Mouse (Mus musculus) bone marrow macrophage, adult 2 months (primary cell): ENCODE results near the gene Lrriq3. TPM values are rescaled to one million over a fixed set of nuclear protein-coding genes. Genes with fewer than 3 reads are reported as not detected.

Experiments
- H3K27ac ChIP-seq: 2 replicates; pipeline ENCODE4 v1.5.1; 2012; ENCODE audit warnings: low read depth, low read length; ENCODE audit not compliant: insufficient read depth
- H3K4me1 ChIP-seq: 2 replicates; pipeline ENCODE4 v1.6.1; 2012; ENCODE audit warnings: low read length; ENCODE audit not compliant: control insufficient read depth, insufficient read depth
- H3K4me3 ChIP-seq: 2 replicates; pipeline ENCODE4 v1.5.1; 2012; ENCODE audit warnings: mild to moderate bottlenecking, low read length, moderate library complexity; ENCODE audit not compliant: insufficient read depth
- CTCF ChIP-seq: IDR thresholded peaks from 2 replicates; pipeline ENCODE4 v1.5.1; 2012; ENCODE audit warnings: low read depth, mild to moderate bottlenecking, low read length, moderate library complexity
- POLR2A ChIP-seq: IDR thresholded peaks from 2 replicates; pipeline ENCODE4 v1.6.1; 2012; ENCODE audit warnings: mild to moderate bottlenecking, low read depth, low read length, borderline replicate concordance
- polyA plus RNA-seq: library from polyadenylated mRNA; stranded (reverse); fragments of >200 nt; gene quantifications from 2 replicates; pipeline ENCODE4 v1.2.4, GENCODE M21; 2012; ENCODE audit not compliant: missing spikeins, insufficient read depth, insufficient read length

The Lrriq3 gene
- polyA plus RNA-seq, 1 experiment: not detected

DNA sequence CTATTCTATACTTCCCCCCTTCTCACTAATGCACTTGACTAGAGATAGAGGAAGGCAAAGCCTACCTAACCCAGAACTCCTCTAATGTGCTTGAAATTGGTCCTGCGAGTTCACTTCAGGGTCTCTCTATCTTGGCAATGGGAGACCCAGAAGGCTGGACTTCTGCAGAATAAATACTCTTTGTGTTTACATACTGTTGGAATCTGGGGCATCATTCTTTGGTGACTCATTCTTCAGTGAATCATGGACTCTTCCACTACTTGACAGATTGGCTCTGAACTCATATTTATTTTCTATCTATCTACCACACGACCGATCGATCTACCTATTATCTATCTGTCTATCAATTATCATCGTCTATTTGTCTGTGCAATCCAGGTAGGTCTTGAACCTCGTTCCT is 1.2 kb upstream of the Lrriq3 start:
- peak overlapping the region; percentile 64 for H3K4me3 ChIP-seq
- no peak for TF ChIP-seq POLR2A
- no peak for TF ChIP-seq CTCF

DNA sequence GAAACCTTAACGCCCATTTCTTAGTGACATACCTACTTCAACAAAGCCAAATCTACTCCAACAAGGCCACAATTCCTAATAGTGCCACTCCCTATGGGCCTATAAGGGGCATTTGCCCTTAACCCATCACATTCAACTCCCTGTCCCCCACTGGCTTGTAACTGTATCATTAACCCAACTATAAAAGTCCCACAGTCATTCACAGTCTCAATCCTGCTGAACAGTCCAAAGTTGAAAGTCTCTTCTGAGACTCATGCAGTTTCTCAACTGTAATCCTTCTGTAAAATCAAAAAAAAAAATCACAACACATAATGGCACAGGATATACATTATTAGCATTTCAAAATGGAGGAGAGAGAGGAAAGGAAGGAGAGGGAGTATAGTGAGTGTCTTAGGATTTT is 6.0 kb downstream of the Lrriq3 start:
- TF ChIP-seq CTCF: no peak
- TF ChIP-seq POLR2A: no peak
- H3K4me3 ChIP-seq: no peak overlapping the region
- H3K4me1 ChIP-seq: no peaks in the 10 kb centered on the region
- no peak overlapping the region for H3K27ac ChIP-seq

More for the DNA sequence above, 1.2 kb upstream of the Lrriq3 start:
- Histone ChIP-seq H3K4me1 (peaks cover 5% of the 10 kb centered on the region; the same call in 1 of the 2 replicates), H3K27ac (no peak overlapping the region)

DNA sequence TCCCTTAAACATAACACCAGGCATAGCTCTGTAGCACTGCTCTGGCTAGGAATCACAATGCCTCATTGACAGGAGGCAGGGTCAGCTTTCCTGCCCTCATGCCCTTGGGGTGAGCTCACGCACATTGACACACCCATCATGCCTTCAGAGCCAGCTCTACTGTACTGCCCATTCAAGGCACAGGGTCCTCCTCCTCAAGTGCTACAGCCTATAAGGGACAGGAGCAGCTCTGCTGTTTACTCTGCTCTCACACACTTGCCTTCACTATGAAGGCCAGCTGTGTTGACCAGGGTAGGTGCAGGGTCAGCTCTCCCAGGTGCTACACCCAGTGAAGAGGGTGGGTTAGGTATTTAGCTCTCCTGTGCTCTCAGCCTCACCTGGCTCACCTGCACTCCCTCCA is 12.7 kb downstream of the Lrriq3 start:
- no peak overlapping the region for H3K4me3 ChIP-seq
- H3K27ac ChIP-seq: no peak overlapping the region
- no peaks in the 10 kb centered on the region for H3K4me1 ChIP-seq
- TF ChIP-seq POLR2A: no peak
- TF ChIP-seq CTCF: no peak

DNA sequence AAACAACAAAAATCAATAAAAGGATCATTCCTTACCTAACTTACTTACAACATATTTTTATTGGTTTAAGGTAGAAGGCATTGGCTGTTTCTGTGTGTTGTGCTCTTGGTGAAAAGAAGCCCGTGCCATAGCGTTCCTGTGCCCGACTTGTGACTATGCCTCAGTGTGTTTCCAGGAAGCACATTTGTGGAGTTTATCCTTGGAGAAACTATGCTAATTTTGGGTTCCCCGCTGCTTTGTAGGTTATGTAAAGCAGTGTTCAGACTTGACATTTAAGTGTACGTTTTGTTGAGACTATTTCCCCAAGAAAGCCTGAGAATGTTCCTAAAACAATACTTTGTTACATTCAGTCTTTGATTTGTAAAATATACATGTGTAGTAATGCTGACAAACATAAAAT is 44.5 kb downstream of the Lrriq3 start:
- Histone ChIP-seq H3K27ac (no peak overlapping the region), H3K4me1 (no peaks in the 10 kb centered on the region), H3K4me3 (no peak overlapping the region)
- TF ChIP-seq CTCF: no peak
- TF ChIP-seq POLR2A: no peak

DNA sequence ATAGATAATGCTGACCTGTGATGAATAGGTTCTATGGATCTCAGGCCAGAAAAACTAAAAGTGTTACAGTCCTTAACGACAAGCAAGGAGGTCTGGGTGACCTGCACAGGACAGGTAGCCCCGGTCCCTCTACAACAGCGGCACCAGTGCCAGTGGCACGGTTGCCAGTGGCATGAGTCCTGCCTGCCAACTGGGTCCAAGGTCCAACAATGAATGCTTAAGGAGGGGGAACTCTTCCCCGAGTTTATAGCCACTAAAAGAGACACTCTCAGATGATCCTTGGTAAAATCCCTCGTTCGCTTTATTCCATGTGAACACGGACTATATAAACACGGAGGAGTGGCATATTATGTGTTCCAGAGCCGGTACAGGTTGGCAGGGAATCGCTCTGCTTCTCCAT is 47.8 kb downstream of the Lrriq3 start:
- H3K27ac ChIP-seq: no peak overlapping the region
- no peaks in the 10 kb centered on the region for H3K4me1 ChIP-seq
- TF ChIP-seq CTCF (no peak), POLR2A (no peak)
- no peak overlapping the region for H3K4me3 ChIP-seq

DNA sequence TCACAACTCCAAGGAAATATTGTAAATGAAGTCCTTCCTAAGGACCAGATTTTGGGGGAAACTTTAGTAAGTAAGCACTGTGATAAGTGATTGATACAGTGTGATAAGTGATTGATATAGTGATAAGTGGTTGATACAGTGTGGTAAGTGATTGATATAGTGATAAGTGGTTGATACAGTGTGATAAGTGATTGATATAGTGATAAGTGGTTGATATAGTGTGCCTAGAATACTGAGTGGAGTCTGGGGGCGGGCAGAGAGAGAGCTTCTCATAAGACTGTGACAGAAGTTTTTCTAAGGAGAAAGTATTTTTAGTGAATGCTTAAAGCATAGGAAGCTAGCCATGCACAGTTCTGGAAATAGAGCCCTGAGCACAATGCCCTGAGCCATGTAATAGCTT is 51.1 kb downstream of the Lrriq3 start:
- TF ChIP-seq CTCF: no peak
- TF ChIP-seq POLR2A: no peak
- Histone ChIP-seq H3K27ac (no peak overlapping the region), H3K4me1 (no peaks in the 10 kb centered on the region), H3K4me3 (no peak overlapping the region)

DNA sequence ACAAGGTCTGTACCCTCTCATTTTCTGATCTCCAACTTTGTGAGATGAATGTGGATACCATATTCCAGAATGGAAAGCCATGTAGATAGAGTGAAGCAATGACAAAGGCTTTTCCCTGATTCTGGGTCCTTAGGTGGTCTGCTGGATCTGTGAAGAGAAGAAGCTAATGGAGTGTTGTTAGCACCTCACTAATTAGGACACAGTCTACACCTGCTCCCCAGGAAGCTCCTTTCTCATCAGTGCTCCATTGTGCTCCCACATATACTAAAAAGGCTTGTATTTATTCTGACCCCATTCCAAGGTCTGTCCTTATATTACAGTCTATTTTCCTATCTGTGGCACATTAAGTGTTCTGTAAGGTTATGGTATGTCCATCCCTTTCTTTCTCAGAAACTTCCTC is 68.6 kb downstream of the Lrriq3 start:
- H3K27ac ChIP-seq: no peak overlapping the region
- H3K4me1 ChIP-seq: no peaks in the 10 kb centered on the region
- TF ChIP-seq POLR2A: no peak
- no peak for TF ChIP-seq CTCF
- H3K4me3 ChIP-seq: no peak overlapping the region

DNA sequence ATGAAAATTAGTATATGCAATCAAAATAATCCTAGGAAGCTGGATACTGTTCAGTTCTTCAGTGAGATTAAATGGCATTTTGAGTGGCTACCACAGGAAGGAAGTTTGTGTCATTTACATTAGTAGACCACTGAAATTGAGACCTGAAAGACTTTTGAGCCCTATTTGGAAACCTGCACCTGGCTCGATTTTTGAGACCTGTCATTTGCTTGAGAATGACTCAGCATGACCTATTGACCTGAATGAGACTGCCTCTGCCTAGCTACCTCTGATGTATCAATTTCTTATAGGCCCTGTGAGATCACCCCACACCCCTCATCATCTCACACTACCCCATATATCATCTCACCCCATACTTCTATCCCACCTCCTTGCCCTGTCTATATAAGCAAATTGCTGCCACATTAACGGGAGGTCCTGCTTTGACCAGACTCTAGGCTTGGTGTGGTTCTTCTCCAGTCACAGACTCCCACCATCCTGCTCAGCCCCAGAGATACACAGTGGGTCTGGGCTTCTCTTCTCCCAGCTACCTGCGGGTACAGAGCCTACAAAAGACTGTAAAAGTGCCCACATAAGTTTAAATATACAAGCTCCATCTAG is 87.2 kb downstream of the Lrriq3 start:
- TF ChIP-seq POLR2A (no peak), CTCF (no peak)
- Histone ChIP-seq H3K4me3 (no peak overlapping the region), H3K27ac (no peak overlapping the region), H3K4me1 (no peaks in the 10 kb centered on the region)

DNA sequence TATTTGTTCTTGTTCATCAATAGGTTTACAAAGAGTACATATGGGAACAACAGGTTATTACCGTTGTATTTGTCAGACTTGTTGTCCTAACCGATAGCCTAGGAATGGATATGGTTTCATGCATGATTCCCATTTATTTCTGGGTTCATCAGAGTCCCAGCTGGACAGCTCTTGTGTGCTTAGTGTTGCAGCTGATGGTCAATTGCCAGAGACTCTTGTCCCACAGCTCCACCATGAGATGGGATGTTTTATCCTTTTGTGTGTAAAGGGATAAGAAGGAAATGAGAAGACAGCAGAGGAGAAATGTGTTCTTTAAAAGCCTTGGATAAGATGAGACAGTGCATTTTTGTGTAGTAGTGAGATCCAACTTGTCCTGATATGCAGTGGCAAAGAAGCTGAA is 93.2 kb downstream of the Lrriq3 start:
- TF ChIP-seq CTCF (no peak), POLR2A (no peak)
- H3K4me3 ChIP-seq: no peak overlapping the region
- no peaks in the 10 kb centered on the region for H3K4me1 ChIP-seq
- H3K27ac ChIP-seq: no peak overlapping the region

DNA sequence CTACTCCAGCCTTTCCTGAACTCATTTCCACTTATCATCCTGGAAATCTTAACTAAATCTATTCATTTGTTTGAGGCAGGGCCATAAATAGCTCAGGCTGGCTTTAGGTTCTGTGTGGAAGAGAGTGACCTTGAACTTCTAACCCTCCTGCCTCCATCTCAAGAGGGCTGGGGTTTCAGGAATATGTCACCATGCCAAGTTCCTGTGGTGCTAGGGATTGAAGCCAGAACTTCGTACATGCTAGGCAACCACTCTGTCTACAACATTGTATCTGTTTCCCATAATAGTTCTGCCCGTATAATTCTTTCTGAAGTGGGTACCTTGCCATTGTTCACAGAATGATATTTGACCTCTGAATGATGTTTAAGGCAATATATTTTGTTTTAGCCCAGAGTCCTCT is 95.6 kb downstream of the Lrriq3 start:
- TF ChIP-seq POLR2A: no peak
- Histone ChIP-seq H3K27ac (no peak overlapping the region), H3K4me1 (no peaks in the 10 kb centered on the region), H3K4me3 (no peak overlapping the region)

DNA sequence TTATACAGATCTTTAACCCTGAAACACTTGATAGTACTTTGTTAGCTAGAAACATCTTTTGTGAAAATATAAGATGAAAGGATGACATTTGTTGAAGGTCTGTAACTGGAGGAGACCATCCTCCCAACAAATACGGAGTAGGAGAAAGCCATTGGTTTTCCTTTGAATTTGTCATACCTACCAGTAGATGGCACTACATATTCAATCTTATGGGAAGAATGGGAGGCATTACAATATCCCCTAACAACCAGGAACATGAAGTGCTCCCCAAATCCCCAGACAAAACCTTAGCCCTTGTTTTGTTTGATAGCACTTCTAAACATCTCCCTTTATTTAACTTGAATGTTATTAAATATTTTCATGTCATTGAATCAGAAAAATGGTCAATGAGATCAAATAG is 141.7 kb downstream of the Lrriq3 start:
- Histone ChIP-seq H3K4me3 (no peak overlapping the region), H3K27ac (no peak overlapping the region), H3K4me1 (peaks cover 2% of the 10 kb centered on the region; the same call in 1 of the 2 replicates)
- TF ChIP-seq CTCF (no peak), POLR2A (no peak)
